Mouse (Mus musculus): ENCODE measurements around the gene 1700016K19Rik. TPM values are rescaled to one million over a fixed set of nuclear protein-coding genes. Genes with fewer than 3 reads are reported as not detected.

1700016K19Rik gene
- total RNA-seq, 2 experiments from 2014 or later = not detected

Other genes with a start within 250 kb of the 1700016K19Rik start
- not detected in 2 replicates for gene Doc2b, start 203.9 kb upstream of the 1700016K19Rik start, total RNA-seq (2015; ENCODE audit: low replicate concordance)
- gene Doc2b, start 203.9 kb upstream of the 1700016K19Rik start, total RNA-seq (2017; ENCODE audit: low replicate concordance) = not detected in 2 replicates
- 5.6 and 11.1 TPM in 2 replicates for gene Rph3al, start 61.5 kb upstream of the 1700016K19Rik start, total RNA-seq (2015; ENCODE audit: low replicate concordance)
- gene Rph3al, start 61.5 kb upstream of the 1700016K19Rik start, total RNA-seq (2017; ENCODE audit: low replicate concordance) = 7.5 and 10.3 TPM in 2 replicates
- 19.6 and 22.5 TPM in 2 replicates for gene Rflnb, start 27.9 kb downstream of the 1700016K19Rik start, total RNA-seq (2015; ENCODE audit: low replicate concordance)
- gene Rflnb, start 27.9 kb downstream of the 1700016K19Rik start, total RNA-seq (2017; ENCODE audit: low replicate concordance) = 23.4 and 23.6 TPM in 2 replicates
- 9.4 and 14.6 TPM in 2 replicates for gene Vps53, start 179.7 kb downstream of the 1700016K19Rik start, total RNA-seq (2015; ENCODE audit: low replicate concordance)
- gene Vps53, start 179.7 kb downstream of the 1700016K19Rik start, total RNA-seq (2017; ENCODE audit: low replicate concordance) = 13.0 and 13.1 TPM in 2 replicates
- gene Fam57a, start 179.8 kb downstream of the 1700016K19Rik start, total RNA-seq (2015; ENCODE audit: low replicate concordance) = 1.5 and 3.6 TPM in 2 replicates
- 0.17 and 3.5 TPM in 2 replicates for gene Fam57a, start 179.8 kb downstream of the 1700016K19Rik start, total RNA-seq (2017; ENCODE audit: low replicate concordance)
- gene Dbil5, start 217.7 kb downstream of the 1700016K19Rik start, total RNA-seq (2015; ENCODE audit: low replicate concordance) = not detected in 2 replicates
- not detected in 2 replicates for gene Dbil5, start 217.7 kb downstream of the 1700016K19Rik start, total RNA-seq (2017; ENCODE audit: low replicate concordance)
- gene Gemin4, start 217.8 kb downstream of the 1700016K19Rik start, total RNA-seq (2015; ENCODE audit: low replicate concordance) = 2.9 TPM in 1 of 2 replicates, not detected in the other
- 0.42 TPM in 1 of 2 replicates, not detected in the other for gene Gemin4, start 217.8 kb downstream of the 1700016K19Rik start, total RNA-seq (2017; ENCODE audit: low replicate concordance)
- 2.7 and 4.2 TPM in 2 replicates for gene Mrm3, start 243.8 kb downstream of the 1700016K19Rik start, total RNA-seq (2015; ENCODE audit: low replicate concordance)
- gene Mrm3, start 243.8 kb downstream of the 1700016K19Rik start, total RNA-seq (2017; ENCODE audit: low replicate concordance) = 3.2 and 4.7 TPM in 2 replicates
- 12.1 and 31.5 TPM in 2 replicates for gene Glod4, start 243.8 kb downstream of the 1700016K19Rik start, total RNA-seq (2015; ENCODE audit: low replicate concordance)
- gene Glod4, start 243.8 kb downstream of the 1700016K19Rik start, total RNA-seq (2017; ENCODE audit: low replicate concordance) = 16.7 and 55.0 TPM in 2 replicates